Mouse (Mus musculus) stomach, embryonic 16.5 days (tissue): ENCODE data around the gene Zfp618. TPM values are rescaled to one million over a fixed set of nuclear protein-coding genes. Genes with fewer than 3 reads are reported as not detected.

Experiments used
- ATAC-seq: fragments of 200-750 bp; cut with Nextera tagmentation; 2 replicates; pipeline ENCODE4 v1.8.0; 2017; ENCODE audit warnings: moderate number of reproducible peaks, moderate TSS enrichment; ENCODE audit not compliant: insufficient read depth, low FRiP score
- H3K27ac ChIP-seq: fragments of 300-500 bp; sonication (generic); 2 replicates; pipeline ENCODE4 v1.5.1; 2014; ENCODE audit warnings: low read length
- H3K27me3 ChIP-seq: fragments of 300-500 bp; sonication (generic); 2 replicates; pipeline ENCODE4 v1.6.1; 2014; ENCODE audit warnings: low read length, control low read depth, mixed read lengths; ENCODE audit not compliant: control insufficient read depth, insufficient read depth
- H3K36me3 ChIP-seq: fragments of 300-500 bp; sonication (generic); 2 replicates; pipeline ENCODE4 v1.6.1; 2014; ENCODE audit warnings: low read length; ENCODE audit not compliant: control insufficient read depth, insufficient read depth
- H3K4me1 ChIP-seq: fragments of 300-500 bp; sonication (generic); 2 replicates; pipeline ENCODE4 v1.6.1; 2014; ENCODE audit warnings: low read length, control low read depth, mixed read lengths; ENCODE audit not compliant: control insufficient read depth, insufficient read depth
- H3K4me2 ChIP-seq: fragments of 300-500 bp; sonication (generic); 2 replicates; pipeline ENCODE4 v1.6.1; 2014; ENCODE audit warnings: low read depth, low read length, mixed read lengths
- H3K4me3 ChIP-seq: fragments of 300-500 bp; sonication (generic); replicated peaks from 2 replicates; pipeline ENCODE4 v1.5.1; 2014; ENCODE audit warnings: mild to moderate bottlenecking, low read length
- H3K9ac ChIP-seq: fragments of 300-500 bp; sonication (generic); 2 replicates; pipeline ENCODE4 v1.6.1; 2014; ENCODE audit warnings: low read length
- H3K9me3 ChIP-seq: fragments of 300-500 bp; sonication (generic); replicated peaks from 2 replicates; pipeline ENCODE4 v1.6.1; 2016; ENCODE audit warnings: low read length, control low read depth; ENCODE audit not compliant: control insufficient read depth
- WGBS: fragments of 180-500 bp; shearing (Covaris S2); extraction: QIAGEN DNeasy Blood & Tissue Kit; methylation state at CpG from one replicate; pipeline ENCODE4 v1.1.7; 2014; 5-methylcytosine and 5-hydroxymethylcytosine counted together
- polyA plus RNA-seq: library from polyadenylated mRNA; unstranded; fragments of >200 nt; fragmentation: Nextera tagmentation; extraction: Ambion mirVana; gene quantifications from 2 replicates; pipeline ENCODE4 v1.2.1, GENCODE M21; 2015

Zfp618 gene
- polyA plus RNA-seq, 1 experiment from 2014 or later: 23.1 TPM

DNA sequence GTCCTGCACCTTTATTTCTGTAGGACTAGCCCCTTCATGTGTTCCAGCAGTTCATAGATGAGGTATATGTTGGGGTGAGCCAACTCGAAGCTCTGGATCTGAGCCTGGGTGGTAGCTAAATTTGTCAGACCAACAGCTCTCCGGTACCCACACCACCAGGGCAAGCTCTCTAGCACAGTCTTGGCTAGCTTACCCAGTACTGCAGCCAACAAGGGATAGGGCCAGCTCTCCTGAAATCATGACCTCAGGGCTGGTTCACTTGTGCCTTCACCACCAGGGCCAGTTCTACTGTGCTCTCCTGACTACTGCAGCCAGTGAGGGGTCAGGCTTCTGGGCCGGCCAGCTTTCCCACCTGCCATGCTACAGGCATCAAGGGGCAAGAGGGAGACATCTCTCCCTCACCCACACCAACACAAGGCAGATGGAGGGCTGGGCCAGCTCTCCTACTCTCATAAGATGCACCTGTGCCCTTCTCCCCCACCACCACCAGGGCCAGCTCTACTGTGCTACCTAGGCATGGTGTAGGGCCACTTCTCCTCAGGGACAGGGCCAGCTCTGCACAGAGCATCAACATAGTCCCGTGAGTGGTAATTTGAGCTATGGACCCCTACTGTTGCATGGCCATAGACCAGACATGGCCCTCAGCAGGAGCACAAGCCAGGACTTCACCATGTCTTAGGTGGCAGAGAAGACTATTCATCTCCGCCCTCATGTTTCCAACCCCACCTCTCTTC, 164.7 kb downstream of the Zfp618 start:
- ATAC-seq: no peak
- Histone ChIP-seq H3K9me3 (no peaks in the 10 kb centered on the region), H3K27ac (no peak overlapping the region), H3K4me2 (no peak overlapping the region), H3K4me1 (no peaks in the 10 kb centered on the region), H3K4me3 (no peak overlapping the region), H3K36me3 (peaks cover 11% of the 10 kb centered on the region; the same call in 1 of the 2 replicates), H3K9ac (no peak overlapping the region), H3K27me3 (no peaks in the 10 kb centered on the region)
- 93% methylated on average over 5 of the region's 5 CpGs for WGBS

DNA sequence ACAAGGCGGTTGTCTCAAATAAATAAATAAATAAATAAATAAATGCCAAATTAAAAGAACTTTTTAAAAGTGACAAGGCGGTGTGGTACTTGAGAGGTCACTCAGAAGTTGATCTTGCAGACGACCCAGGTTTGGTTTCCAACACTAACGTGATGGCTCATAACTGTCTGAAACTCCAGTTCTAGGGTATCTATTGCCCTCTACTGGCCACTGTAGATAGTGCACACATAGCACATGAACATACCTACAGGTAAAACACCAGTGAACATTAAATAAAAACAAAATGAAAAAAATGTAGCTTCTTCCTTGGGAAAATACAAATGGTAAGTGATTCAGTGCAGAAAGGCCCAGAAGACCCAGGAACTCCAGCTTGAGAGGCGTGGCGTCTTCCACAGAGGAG, 181.9 kb downstream of the Zfp618 start:
- Histone ChIP-seq H3K9ac (no peak overlapping the region), H3K27me3 (no peaks in the 10 kb centered on the region), H3K4me3 (no peak overlapping the region), H3K27ac (no peak overlapping the region), H3K36me3 (no peaks in the 10 kb centered on the region), H3K4me2 (no peak overlapping the region), H3K4me1 (no peaks in the 10 kb centered on the region), H3K9me3 (no peaks in the 10 kb centered on the region)
- no peak for ATAC-seq
- WGBS: 93% methylated on average over 6 of the region's 6 CpGs

DNA sequence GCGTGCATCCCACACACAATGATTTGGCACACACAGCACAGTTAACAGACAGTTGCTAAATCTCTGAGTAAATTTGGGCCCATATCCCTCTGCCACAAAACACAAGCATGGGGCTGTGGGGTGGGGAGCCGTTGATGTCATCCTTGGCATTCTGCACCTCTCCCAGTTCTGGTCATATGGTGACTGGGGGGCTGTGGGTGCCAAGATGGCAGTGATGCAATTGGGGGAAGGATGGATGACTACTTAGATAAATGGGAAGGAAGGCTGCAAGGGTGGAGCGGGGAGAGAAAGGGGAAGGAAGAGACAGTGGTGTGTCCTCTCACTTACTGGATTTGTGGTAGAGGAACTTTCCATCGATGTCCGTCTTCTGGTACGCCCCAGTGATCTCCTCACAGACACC, 185.8 kb downstream of the Zfp618 start:
- no peaks in the 10 kb centered on the region for H3K9me3 ChIP-seq
- no peak for ATAC-seq
- WGBS: 87% methylated on average over 6 of the region's 6 CpGs
- H3K4me1 ChIP-seq: no peaks in the 10 kb centered on the region; the same call in 1 of the 2 replicates
- no peak overlapping the region for H3K4me2 ChIP-seq
- no peak overlapping the region for H3K4me3 ChIP-seq
- no peak overlapping the region for H3K9ac ChIP-seq
- no peak overlapping the region for H3K27ac ChIP-seq
- H3K36me3 ChIP-seq: no peaks in the 10 kb centered on the region
- H3K27me3 ChIP-seq: no peaks in the 10 kb centered on the region

DNA sequence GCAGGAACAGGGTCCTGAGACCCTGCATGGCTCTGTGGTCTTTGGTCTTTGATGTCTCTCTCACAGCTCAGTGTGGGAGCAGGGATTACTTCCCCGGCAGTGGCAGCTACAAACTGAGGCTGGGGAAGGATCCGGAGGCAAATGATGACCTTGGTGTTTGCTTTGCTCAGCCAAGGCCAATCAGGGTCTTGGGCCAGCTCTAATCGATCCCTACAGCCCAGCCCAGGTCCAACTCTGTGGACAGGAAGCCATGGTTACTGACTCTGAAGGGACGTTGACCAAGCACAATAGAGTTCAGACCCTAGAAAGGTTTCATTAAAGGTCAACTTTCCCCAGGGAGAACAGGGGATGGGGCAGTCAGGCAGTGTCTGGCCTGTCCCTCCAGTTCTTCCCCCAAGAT, 188.7 kb downstream of the Zfp618 start:
- no peak overlapping the region for H3K27ac ChIP-seq
- H3K4me3 ChIP-seq: no peak overlapping the region
- no peak overlapping the region for H3K9ac ChIP-seq
- peaks cover 4% of the 10 kb centered on the region; the same call in 1 of the 2 replicates for H3K4me1 ChIP-seq
- H3K36me3 ChIP-seq: no peaks in the 10 kb centered on the region
- no peaks in the 10 kb centered on the region for H3K27me3 ChIP-seq
- H3K4me2 ChIP-seq: no peak overlapping the region
- 41% methylated on average over 4 of the region's 4 CpGs for WGBS
- ATAC-seq: no peak
- no peaks in the 10 kb centered on the region for H3K9me3 ChIP-seq

DNA sequence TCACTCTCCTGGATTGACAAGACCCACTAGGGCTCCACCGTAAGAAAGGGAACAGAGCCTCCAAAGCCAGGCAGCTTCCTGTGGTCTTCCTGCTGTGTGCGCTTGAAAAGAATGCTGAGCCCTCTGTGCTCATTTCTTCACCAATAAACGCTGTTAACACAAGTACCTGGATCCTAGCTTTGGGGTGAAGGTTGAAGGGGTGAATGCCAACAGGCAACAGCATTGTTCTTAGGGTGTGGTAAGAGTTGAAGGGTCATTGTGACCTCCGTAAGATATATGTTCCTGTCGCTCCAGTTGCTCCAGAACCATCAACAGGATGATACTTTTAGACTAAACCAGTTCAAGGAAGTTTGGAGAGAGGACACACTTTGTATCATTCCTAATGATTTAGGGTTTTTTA, 189.3 kb downstream of the Zfp618 start, which contains the start of gene Ambp:
Gene Ambp (minus strand): TSS at position 101 of the 400 bp plus-strand sequence.
- no peaks in the 10 kb centered on the region for H3K36me3 ChIP-seq
- no peaks in the 10 kb centered on the region for H3K27me3 ChIP-seq
- WGBS: 66% methylated on average over 5 of the region's 5 CpGs
- no peak for ATAC-seq
- H3K27ac ChIP-seq: no peak within 1 kb of the TSS
- peaks cover 8% of the 10 kb centered on the region; the same call in 1 of the 2 replicates for H3K4me1 ChIP-seq
- H3K4me3 ChIP-seq: no peak within 1 kb of the TSS
- no peak within 1 kb of the TSS for H3K9ac ChIP-seq
- no peaks in the 10 kb centered on the region for H3K9me3 ChIP-seq
- H3K4me2 ChIP-seq: no peak within 1 kb of the TSS

DNA sequence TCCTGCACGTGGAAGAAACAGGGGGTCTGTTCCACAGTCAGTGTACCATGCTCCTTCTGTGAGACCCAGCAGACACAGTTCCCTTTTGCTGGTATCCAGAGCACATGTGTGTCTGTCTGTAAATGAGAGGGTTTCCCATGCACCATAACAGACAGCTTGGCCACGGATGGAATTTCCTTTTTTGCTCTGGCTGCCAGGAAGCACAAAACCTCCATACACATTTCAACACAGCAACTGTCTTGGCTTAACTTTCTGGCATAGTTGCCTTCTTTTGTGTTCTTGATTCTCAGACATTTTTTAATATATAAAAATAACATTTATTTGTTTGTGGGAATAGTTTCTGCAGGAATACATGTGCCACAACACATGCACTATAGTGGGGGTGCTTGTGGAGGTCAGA, 190.2 kb downstream of the Zfp618 start:
- H3K27ac ChIP-seq: no peak overlapping the region
- 46% methylated on average over 2 of the region's 2 CpGs for WGBS
- H3K36me3 ChIP-seq: no peaks in the 10 kb centered on the region
- H3K27me3 ChIP-seq: no peaks in the 10 kb centered on the region
- no peak for ATAC-seq
- H3K9me3 ChIP-seq: no peaks in the 10 kb centered on the region
- H3K9ac ChIP-seq: no peak overlapping the region
- no peak overlapping the region for H3K4me2 ChIP-seq
- peaks cover 8% of the 10 kb centered on the region; the same call in 1 of the 2 replicates for H3K4me1 ChIP-seq
- no peak overlapping the region for H3K4me3 ChIP-seq

DNA sequence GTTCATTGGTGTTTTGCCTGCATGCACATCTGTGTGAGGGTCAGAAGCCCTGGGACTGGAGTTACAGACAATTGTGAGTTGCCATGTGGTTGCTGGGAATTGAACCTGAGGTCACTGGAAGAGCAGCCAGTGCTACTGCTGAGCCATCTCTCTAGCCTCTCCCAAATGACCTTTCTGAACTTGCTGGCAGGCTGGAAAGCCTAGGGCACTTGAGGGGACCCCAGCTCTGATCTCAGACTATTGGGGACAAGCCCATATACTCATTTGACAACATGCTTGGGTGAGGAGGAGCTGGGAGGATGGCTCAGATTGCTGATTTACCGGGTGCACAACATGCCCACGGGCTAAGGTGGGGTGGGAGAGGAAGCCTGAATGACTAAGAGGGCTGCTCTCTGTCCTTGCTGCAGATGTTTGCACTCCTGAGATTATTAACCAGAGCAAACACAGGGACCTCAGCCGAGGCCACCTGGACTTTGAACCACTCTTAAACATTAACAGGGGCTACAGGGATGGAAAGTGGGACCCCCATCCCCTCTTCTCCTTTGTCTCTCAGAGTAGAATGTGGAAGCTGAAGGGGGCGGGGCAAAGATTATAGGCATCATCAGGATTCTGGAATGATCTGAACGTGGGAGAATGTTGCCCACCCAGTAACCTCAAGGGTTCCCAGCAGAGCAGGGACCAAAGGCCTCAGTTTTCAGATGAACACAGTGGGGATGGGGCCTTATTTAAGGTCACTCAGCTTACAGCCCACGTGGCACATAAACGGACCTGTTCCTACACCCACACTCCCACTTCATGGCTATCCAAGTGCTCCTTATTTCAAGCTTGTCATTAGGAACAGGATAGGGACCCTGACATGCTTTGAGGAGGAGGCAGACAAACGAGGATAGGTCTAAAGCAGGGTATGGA, 191.6 kb downstream of the Zfp618 start:
- Histone ChIP-seq H3K9me3 (no peaks in the 10 kb centered on the region), H3K4me3 (no peak overlapping the region), H3K9ac (0 out of 2 replicates have a peak overlapping the region, but pooled peaks have one; percentile 19), H3K4me2 (no peak overlapping the region), H3K27ac (peak overlapping the region; percentile 58), H3K4me1 (peaks cover 8% of the 10 kb centered on the region; the same call in 1 of the 2 replicates), H3K27me3 (no peaks in the 10 kb centered on the region), H3K36me3 (no peaks in the 10 kb centered on the region)
- ATAC-seq: peak; percentile 87
- 45% methylated on average over 8 of the region's 8 CpGs for WGBS

DNA sequence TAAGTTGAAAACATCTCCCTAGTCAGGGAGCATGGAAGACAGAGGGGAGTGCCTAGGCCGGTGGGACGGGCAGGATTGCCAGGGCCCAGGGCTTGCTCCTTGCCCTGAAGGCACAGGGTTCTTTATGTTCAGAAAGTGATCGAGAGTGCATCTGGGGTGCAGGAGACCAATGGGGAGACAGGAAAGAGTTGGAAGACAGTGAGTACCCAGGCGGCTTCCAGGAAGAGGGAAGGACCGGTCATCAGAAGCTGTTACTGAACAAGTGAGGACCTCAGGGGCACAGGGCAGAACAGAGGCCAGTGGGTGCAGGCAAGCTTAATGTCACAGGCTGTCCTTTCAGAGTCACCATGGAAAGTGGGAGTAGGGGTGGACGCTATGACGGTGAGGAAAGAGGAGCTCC, 192.8 kb downstream of the Zfp618 start:
- WGBS: 85% methylated on average over 7 of the region's 7 CpGs
- Histone ChIP-seq H3K4me2 (no peak overlapping the region), H3K36me3 (no peaks in the 10 kb centered on the region), H3K27ac (no peak overlapping the region), H3K9me3 (no peaks in the 10 kb centered on the region), H3K9ac (no peak overlapping the region), H3K27me3 (no peaks in the 10 kb centered on the region), H3K4me3 (no peak overlapping the region), H3K4me1 (peaks cover 8% of the 10 kb centered on the region; the same call in 1 of the 2 replicates)
- no peak for ATAC-seq
